Mouse (Mus musculus) neutrophil, adult 5-6 weeks (primary cell): ENCODE results near the gene Vezf1. TPM values are rescaled to one million over a fixed set of nuclear protein-coding genes. Genes with fewer than 3 reads are reported as not detected.
"Not testable (repeated sequence)": the region's sequence is repeated elsewhere in the genome, so short reads cannot be mapped to it uniquely, and the experiment has no call there.

Experiments
- ATAC-seq: fragments of 151-379, 151-347 bp; 2 replicates; pipeline ENCODE4 v1.8.0; 2017; ENCODE audit warnings: mild to moderate bottlenecking, moderate TSS enrichment; ENCODE audit not compliant: insufficient number of reproducible peaks, poor library complexity, low FRiP score, severe bottlenecking; ENCODE audit errors: extremely low read depth
- total RNA-seq: library from RNA; stranded (forward); fragments of 200-1000 nt; gene quantifications from 2 replicates; pipeline ENCODE4 v1.2.3, GENCODE M21; 2017

The Vezf1 gene
- 45.5 and 47.7 TPM in 2 replicates for total RNA-seq

DNA sequence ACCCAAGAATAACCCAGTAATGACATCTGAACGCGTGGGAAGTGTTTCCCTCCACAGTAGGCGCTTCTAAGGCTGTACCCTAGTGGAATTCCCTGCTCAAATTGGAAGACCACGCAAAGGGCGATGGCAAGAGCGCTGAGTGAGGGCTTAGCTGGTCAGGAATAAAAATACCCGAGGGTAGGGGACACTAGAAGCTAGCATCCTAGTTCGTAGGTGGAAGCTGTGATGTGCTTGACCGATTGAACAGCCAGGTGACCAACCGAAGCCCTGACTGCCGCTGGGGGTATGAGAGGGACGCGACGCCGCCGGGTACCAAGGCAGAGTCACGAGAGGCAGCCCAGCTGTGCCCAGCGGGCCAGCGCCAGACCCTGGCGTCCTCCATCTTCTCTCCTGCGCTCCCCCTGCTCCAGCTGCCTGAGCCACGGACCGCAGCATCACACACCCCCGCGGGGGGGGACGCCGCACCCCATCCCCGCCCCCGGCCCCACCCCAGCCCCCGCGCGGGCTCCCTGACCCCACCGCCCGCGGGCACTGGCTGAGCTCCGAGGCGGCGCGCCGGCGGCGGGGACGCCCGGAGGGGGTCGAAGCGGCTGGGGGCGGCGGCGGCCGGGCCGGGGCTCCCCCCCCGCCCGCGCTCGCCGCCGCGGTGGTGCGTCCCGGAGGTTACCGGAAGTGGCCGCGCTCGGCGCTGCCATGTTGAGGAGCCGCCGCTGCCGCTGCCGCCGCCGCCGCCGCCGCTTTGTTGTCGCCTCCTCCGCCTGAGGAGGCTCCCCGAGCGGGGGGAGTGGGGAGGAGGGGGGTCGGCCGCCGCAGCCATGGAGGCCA is at the start of gene Vezf1:
Vezf1 (plus strand) TSS at position 694 of the 825 bp plus-strand sequence.
- ATAC-seq: peak; percentile 76

DNA sequence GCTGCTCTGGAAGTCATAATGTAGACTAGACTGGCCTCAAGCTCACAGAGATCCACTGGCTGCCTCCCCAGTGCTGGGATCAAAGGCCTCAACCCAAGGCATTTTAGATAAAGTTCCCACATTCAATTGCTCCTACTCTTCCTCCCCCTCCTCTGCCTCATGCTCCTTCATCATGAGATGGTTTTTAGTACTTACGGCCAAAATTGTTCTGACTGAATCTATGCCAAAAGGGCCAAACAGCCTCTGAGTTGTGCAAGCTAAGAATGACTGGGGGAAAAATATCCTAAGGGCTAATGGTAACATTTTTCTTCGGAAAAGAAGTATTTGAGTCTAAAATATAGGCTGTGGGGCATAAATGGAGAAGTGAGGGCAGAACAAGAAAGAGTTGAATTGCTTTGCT is 44.1 kb upstream of the Vezf1 start:
- ATAC-seq: no peak

DNA sequence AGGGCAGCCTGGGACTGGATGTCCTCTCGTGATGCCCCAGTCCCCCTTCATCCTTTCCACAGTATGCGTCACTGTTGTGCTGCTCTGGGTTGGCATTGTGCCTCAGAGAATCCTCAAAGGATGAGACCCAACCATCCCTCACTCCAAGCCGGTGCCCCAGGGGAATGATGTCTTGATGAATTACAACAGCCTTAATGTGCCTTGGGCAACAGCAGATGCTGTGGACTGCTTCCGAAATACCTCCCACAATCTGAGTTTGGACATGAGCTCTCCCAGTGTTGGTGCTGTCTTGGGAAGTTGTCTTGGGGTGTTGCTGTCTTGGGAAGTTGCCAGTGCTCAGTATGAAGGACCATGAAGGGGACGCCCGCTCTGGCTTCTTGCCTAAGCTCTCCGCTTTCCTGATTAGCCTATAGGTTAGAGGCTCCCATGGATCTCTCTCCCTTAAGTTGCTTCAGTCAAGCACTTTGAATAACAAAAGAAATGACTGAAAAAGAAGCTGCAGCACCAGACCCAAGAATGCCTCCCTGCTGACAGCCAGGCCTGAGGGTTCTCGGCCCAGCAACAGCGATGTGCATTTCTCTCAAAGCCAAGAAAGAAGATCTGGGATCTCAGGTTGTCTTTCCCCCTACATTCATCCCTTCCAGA is 40.6 kb upstream of the Vezf1 start:
- ATAC-seq: no peak

DNA sequence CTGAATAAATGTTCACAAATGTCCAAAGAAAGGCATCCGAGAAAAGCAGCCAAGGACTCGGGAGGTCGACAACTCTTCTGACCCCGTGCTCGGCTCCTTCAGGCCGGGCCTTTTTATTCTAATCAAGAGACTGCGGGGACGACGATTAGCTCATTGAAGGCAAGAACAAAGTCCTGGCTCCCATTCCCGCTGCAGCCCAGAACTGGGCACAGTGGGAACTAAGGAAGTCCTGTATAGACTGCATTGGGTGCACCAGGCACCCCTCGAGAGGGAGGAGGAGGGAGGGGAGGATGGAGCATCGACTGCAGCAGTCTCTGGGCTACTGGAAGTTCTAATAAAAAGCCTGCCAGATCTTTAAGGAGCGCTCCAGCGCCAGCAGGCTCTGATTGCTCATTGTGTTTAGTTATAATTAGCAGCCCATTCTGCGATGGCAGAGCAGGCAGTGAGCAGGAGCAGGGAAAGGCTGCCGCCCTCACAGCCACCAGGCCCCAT is 39.8 kb upstream of the Vezf1 start:
- ATAC-seq: no peak

DNA sequence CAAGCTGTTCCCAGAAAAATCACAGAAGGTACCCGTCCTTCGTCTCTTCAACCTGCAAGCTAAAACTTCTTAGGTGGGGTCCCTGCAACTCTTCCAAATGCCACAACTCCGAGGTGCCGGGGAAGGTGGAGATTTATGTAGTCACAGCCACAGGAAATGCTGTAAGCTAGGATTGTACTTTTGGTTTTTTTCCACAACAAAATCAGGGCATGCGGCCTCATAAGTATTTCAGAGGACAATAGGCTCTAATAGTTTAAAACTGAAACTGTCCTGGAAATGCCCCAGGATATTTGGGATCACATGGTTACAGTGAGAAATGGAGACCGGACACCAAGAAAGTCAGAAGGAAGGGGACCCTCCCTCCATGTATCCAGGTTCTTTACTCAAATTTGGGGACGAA is 37.9 kb upstream of the Vezf1 start:
- ATAC-seq: no peak

DNA sequence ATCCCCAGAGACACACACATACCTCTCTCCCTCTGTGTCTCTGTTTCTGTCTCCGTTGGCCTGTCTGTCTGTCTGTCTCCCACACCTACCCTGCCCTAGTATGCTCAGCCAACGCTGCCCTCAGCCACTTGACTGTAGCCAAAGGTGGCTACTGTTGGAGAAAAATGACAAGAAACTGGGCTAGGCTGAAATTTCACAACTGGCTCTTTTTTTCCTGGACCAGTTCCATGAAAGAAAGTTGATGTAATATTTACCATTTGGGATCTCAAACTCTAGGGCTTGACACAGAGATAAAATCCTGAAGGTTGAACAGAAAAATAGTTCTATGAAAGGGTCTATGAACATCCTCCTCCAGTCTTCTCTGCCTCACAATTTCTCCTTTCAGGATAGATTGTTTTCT is 37.2 kb upstream of the Vezf1 start:
- ATAC-seq: no peak

DNA sequence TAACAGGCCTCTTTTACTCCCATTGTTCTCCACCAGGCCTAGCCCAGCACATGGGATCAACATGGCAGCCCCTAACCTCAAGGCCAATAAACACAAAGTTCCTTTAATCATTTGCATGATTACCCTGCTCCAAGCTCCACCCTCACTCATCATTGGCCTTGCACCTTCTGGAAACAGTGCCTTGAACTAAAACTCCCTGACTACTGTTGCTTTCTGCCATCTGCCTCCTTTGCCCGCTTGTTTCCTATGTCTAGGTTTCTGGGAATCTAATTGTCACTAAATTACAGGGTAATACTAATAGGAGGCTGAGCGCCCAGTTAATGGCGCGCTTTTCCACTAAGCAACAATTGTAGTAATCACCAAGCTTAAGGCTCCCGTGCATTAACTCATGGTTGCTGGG is 36.3 kb upstream of the Vezf1 start:
- no peak for ATAC-seq

DNA sequence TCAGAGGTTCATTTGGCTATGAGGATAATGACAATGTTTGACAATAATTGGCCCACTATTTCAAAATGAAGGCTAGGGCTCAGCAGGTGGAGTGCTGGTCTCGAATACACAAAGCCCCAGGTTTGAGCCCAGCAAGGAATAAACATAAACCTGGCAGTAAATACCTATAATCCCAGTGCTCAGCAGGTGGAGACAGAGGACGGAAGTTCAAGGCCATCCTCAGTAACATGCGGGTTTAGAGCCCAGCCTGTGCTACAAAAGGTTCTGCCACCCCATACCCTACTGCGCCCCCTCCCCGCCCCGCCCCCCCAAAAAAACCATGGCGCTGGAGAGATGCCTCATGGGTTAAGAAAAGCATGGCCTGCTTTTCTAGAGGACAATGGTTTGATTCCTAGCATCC is 32.1 kb upstream of the Vezf1 start:
- ATAC-seq: no peak

DNA sequence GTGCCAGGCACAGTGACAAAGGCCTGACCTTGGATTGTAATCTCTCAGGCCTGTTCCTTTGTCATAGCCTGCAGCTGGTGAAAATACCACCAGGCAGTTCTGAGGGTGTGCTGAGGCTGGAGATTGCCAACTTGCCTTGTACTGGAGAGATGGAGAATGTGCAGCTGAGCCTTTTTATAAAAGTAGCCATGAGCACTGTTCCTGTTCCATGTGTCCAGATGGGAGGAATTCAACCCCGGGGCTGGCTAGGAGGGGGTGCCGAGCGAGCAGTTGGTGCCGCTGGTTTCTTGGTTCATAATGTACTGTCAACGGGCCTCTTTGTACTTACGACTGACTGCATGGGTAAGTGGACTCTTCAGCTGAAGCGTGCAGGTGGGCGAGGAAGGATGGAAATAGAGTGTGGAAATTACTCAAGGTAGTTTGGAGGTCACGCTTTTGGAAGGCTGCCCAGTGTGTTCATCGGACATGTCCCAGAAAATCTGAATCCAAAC is 31.3 kb upstream of the Vezf1 start:
- no peak for ATAC-seq

DNA sequence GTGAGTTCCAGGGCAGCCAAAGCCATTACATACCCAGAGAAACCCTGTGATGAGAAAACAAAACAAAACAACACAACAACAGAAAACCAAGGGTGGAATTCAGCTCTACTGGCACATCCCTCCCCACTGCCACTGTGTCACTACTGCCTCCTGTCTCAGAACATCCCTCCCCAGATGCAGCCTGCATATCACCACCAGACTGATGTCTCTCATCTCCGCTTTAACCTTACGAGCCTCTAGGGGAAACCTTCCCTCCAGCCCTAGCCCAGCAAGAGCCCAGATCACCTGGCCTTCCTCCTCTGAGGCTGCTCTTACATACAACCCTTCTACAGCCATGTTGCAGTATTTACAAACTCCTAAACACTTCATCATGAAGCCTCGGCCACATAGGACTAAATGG is 30.7 kb upstream of the Vezf1 start:
- no peak for ATAC-seq

DNA sequence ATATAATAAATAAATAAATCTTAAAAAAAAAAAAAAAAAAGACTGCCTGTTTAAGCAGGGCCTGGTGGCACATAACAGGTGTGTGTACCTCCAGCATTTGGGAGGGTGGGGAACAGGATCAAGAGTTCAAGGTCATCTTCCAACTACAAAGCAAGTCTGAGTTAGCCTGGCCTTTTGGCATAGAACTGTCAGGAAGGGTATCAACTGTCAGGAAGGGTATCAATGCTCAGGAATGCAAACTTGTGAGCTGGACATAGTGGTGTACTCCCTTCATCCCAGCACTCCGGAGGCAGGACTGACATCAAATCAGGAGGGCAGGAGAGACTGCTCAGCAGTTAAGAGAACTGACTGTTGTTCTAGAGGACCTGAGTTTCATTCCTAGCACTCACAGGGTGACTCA is 29.0 kb upstream of the Vezf1 start:
- no peak for ATAC-seq

DNA sequence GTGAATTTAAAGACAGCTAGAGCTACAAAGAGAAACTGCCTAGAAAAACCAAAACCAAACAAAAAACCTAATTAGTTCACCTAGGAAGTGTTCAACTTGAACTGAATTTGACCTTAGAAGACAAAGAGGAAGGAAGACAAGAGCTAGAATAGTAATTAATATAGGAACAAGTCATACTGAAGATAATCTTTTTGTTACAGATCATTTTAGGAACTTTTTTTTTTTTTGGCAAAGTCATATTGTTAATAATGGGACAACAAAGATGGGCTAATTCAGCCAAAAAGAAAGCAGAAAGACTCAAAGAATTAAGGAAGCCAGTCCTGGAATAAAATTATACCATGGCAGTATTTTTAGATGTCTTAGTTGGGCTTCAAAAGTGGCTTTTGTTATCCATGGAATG is 23.8 kb upstream of the Vezf1 start:
- no peak for ATAC-seq

DNA sequence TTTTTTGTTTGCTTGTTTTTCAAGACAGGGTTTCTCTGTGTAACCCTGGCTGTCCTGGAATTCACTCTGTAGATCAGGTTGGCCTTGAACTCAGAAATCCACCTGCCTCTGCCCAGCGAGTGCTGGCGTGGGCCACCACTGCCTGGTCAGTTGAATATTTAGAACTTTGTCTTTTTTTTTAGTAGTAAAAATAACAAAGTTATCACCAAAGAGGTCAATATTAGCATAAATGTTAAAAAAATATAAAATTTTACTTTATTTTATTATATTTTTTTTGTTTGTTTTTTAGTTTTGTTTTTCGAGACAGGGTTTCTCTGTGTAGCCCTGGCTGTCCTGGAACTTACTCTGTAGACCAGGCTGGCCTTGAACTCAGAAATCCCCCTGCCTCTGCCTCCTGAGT is 22.9 kb upstream of the Vezf1 start:
- not testable (repeated sequence) for ATAC-seq

DNA sequence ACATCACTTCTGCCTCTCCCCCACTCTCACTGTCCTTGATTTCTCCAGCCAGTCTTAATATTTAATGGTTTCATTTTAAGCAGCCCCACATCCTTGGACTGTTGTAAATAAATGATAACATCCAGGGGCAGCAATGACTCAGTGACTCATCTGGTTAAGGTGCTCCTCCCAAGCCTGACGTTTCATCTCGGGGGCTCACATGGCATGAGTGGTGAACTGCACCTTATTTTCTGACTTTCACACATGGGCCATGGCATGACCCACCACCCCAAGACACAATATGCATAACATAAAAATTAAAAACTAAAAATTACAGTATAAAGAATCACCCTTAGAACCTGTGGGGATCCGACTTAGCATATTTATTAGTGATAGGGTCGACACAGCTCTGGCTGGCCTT is 22.2 kb upstream of the Vezf1 start:
- ATAC-seq: no peak

DNA sequence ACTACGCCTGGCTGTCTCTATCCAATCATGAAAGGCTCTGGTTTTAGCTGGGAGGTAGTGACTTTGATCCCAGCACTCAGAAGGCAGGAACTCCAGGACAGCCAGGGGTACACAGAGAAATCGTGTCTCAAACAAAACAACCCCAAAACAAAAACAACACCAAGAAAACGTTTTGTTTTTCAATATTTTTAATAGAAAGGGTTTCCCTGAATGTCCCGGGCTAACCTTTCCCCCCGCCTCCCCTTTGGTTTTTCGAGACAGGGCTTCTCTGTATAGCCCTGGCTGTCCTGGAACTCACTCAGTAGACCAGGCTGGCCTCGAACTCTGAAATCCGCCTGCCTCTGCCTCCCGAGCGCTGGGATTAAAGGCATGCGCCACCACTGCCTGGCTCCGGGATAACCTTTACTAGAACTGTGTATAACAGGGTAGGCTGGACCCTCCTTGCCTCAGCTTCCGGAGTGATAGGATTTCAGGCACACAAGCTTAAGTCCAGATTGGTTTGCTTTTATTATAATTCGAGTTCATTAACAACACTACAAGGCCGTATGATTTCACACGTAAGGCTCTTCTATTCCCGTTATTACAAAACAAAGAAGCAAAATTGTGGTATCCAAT is 21.6 kb upstream of the Vezf1 start:
- ATAC-seq: no peak

DNA sequence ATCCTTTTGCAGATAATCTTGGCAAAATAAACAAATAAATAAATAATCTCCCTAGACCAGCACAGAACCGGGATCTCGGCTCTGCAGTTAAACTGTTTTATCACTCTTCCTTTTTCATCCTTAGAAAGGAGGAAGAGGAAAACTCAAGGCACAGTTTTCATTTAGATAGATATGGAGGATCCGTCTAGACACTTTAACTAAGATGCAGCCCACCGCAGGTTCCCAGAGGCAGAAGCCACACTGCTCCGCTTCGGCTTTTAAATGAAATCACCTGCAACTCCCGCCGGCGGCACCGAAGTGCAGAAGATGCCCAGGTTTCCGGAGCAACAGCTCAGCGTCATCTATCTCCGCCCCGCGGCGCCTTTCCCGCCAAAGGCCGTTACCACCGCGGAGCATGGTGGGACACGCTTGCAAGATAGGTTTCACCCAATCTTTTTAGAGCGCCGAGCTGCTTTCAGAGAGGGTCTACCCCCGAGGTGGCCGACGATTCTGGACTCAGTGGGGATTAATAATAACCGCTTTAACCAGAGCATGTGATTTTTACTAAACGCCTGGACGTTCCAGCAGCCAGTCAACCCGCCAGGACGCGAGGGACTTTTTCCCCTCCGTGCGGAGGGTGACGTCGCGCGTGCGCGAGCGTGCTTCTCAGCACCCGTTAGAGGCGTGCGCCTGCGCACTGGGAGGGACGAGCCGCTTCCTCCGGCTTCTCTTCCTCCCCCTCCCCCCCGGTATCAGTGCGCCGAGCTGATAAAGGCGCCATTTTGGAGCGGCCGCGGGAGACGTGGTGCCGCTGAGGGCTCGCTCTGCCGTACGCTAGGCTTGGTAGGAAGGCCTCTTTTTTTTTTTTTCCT is 20.9 kb upstream of the Vezf1 start, which contains the start of gene Srsf1:
Srsf1 (plus strand) TSS at position 430 of the 851 bp plus-strand sequence.
- peak; percentile 90 for ATAC-seq

DNA sequence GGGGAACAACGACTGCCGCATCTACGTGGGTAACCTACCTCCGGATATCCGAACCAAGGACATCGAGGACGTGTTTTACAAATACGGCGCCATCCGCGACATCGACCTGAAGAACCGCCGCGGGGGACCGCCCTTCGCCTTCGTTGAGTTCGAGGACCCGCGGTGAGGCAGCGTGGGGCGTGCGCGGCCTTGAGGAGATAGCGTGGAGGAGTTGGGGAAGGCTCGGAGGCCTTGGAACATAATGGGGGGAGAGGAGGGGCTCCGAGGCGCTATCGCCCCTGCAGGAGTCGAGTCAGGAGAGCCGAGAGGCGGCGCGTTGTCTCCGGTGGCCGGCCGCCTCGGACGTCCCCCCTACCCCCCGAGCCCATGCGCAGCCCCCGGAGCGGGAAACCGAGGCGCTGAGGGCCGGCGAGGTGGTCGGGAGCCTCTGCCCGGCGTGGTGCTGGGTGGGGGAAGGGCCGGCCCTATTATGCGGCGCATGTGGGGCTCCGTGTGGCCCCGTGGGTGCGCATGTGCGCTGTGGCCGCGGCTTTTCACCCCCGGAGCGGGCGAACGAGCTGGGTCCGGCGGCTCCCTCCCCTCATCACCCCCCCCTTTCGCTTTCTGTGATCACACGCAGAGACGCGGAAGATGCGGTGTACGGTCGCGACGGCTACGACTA is 20.1 kb upstream of the Vezf1 start:
- peak; percentile 20; the same call in 1 of the 2 replicates for ATAC-seq

DNA sequence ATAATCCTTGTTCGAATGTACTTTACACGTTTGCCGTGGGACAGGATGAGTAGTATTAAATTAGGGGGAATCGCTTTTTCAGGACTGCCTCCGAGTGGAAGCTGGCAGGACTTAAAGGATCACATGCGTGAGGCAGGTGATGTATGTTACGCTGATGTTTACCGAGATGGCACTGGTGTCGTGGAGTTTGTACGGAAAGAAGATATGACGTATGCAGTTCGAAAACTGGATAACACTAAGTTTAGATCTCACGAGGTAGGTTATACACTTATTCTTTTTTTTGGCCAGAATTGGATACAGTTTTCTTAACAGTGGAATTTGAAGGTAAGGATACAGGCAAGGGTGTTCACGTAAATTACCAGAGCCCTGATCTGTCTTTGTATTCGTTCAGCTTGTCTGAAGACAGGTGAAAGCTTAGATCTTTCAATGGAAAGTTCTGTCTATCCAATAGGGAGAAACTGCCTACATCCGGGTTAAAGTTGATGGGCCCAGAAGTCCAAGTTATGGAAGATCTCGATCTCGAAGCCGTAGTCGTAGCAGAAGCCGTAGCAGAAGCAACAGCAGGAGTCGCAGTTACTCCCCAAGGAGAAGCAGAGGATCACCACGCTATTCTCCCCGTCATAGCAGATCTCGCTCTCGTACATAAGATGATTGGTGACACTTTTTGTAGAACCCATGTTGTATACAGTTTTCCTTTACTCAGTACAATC is 19.0 kb upstream of the Vezf1 start:
- ATAC-seq: no peak
